Mouse (Mus musculus) cerebellum, adult (tissue): ENCODE data around the gene Padi6.

ENCODE experiments used
- ATAC-seq: cut with Nextera tagmentation; 2 replicates; pipeline ENCODE4 v1.9.2; 2017; ENCODE audit warnings: mild to moderate bottlenecking, moderate library complexity, mixed read lengths; ENCODE audit not compliant: insufficient number of reproducible peaks, low FRiP score, low TSS enrichment

Padi6 gene

GRCm38 (mm10) chr4:140742543-140742942, at the start of gene Padi6:
TSS of gene Padi6 (minus strand) at chr4:140742643.
- ATAC-seq = no peak

GRCm38 (mm10) chr4:140791071-140791470, 48.6 kb upstream of the Padi6 start:
- ATAC-seq = no peak

- no peak for ATAC-seq
Measured at GRCm38 (mm10) chr4:140789983-140790382, 47.5 kb upstream of the Padi6 start.

GRCm38 (mm10) chr4:140788983-140789382, 46.5 kb upstream of the Padi6 start:
- ATAC-seq = no peak

GRCm38 (mm10) chr4:140788264-140788663, 45.8 kb upstream of the Padi6 start:
- ATAC-seq = no peak

GRCm38 (mm10) chr4:140787414-140787813, 45.0 kb upstream of the Padi6 start:
- no peak for ATAC-seq

- no peak for ATAC-seq
Measured at GRCm38 (mm10) chr4:140785217-140785616, 42.8 kb upstream of the Padi6 start.

- no peak for ATAC-seq
Measured at GRCm38 (mm10) chr4:140784292-140784945, 42.0 kb upstream of the Padi6 start.

- no peak for ATAC-seq
Measured at GRCm38 (mm10) chr4:140782821-140783220, 40.4 kb upstream of the Padi6 start.

GRCm38 (mm10) chr4:140780507-140780906, 38.1 kb upstream of the Padi6 start:
- ATAC-seq = no peak

- no peak for ATAC-seq
Measured at GRCm38 (mm10) chr4:140779803-140780397, 37.5 kb upstream of the Padi6 start.

- ATAC-seq = no peak
Measured at GRCm38 (mm10) chr4:140776623-140777022, 34.2 kb upstream of the Padi6 start.

- ATAC-seq = no peak
Measured at GRCm38 (mm10) chr4:140775876-140776275, 33.4 kb upstream of the Padi6 start.

- no peak for ATAC-seq
Measured at GRCm38 (mm10) chr4:140774893-140775292, 32.5 kb upstream of the Padi6 start.

- no peak for ATAC-seq
Measured at GRCm38 (mm10) chr4:140774025-140774800, 31.8 kb upstream of the Padi6 start, which contains the start of gene Padi4. TSS of gene Padi4 (minus strand) at chr4:140774236.

- no peak for ATAC-seq
Measured at GRCm38 (mm10) chr4:140771091-140771490, 28.6 kb upstream of the Padi6 start.

GRCm38 (mm10) chr4:140770433-140770832, 28.0 kb upstream of the Padi6 start:
- no peak for ATAC-seq

GRCm38 (mm10) chr4:140768973-140769372, 26.5 kb upstream of the Padi6 start:
- ATAC-seq = no peak

- ATAC-seq = no peak
Measured at GRCm38 (mm10) chr4:140765936-140766335, 23.5 kb upstream of the Padi6 start.

- ATAC-seq = no peak
Measured at GRCm38 (mm10) chr4:140763158-140763557, 20.7 kb upstream of the Padi6 start.

- no peak for ATAC-seq
Measured at GRCm38 (mm10) chr4:140761601-140762000, 19.2 kb upstream of the Padi6 start.
